Mouse (Mus musculus) liver, embryonic 16.5 days (tissue): ENCODE data around the gene Rab30. TPM values are rescaled to one million over a fixed set of nuclear protein-coding genes. Genes with fewer than 3 reads are reported as not detected.
"Not testable (repeated sequence)": the region's sequence is repeated elsewhere in the genome, so short reads cannot be mapped to it uniquely, and the experiment has no call there.

Experiments used
- ATAC-seq: fragments of 200-750 bp; cut with Nextera tagmentation; 2 replicates; pipeline ENCODE4 v1.8.0; 2017; ENCODE audit warnings: low read depth, mild to moderate bottlenecking, moderate number of reproducible peaks, moderate library complexity
- H3K27ac ChIP-seq: fragments of 300-500 bp; sonication (generic); 2 replicates; pipeline ENCODE4 v1.5.1; 2014; ENCODE audit warnings: mild to moderate bottlenecking, low read length
- H3K27me3 ChIP-seq: fragments of 300-500 bp; sonication (generic); 2 replicates; pipeline ENCODE4 v1.6.1; 2014; ENCODE audit warnings: low read depth, low read length, mixed read lengths; ENCODE audit not compliant: control insufficient read depth, insufficient read depth
- H3K36me3 ChIP-seq: fragments of 300-500 bp; sonication (generic); 2 replicates; pipeline ENCODE4 v1.6.1; 2014; ENCODE audit warnings: mild to moderate bottlenecking; ENCODE audit not compliant: control insufficient read depth, insufficient read depth
- H3K4me1 ChIP-seq: fragments of 300-500 bp; sonication (generic); 2 replicates; pipeline ENCODE4 v1.6.1; 2014; ENCODE audit warnings: low read depth, low read length, mixed read lengths; ENCODE audit not compliant: control insufficient read depth
- H3K4me2 ChIP-seq: fragments of 300-500 bp; sonication (generic); 2 replicates; pipeline ENCODE4 v1.6.1; 2014; ENCODE audit warnings: low read depth, low read length, mixed read lengths
- H3K4me3 ChIP-seq: fragments of 300-500 bp; sonication (generic); 2 replicates; pipeline ENCODE4 v1.5.1; 2014; ENCODE audit warnings: low read depth, mild to moderate bottlenecking, low read length
- H3K9ac ChIP-seq: fragments of 300-500 bp; sonication (generic); 2 replicates; pipeline ENCODE4 v1.6.1; 2014; ENCODE audit warnings: low read depth, low read length
- H3K9me3 ChIP-seq: fragments of 300-500 bp; sonication (generic); replicated peaks from 2 replicates; pipeline ENCODE4 v1.6.1; 2016; ENCODE audit warnings: low read length; ENCODE audit not compliant: control insufficient read depth
- WGBS: fragments of 180-500 bp; shearing (Covaris S2); extraction: QIAGEN DNeasy Blood & Tissue Kit; methylation state at CpG from one replicate; pipeline ENCODE4 v1.1.7; 2014; ENCODE audit not compliant: insufficient replicate concordance; 5-methylcytosine and 5-hydroxymethylcytosine counted together
- polyA plus RNA-seq: library from polyadenylated mRNA; unstranded; fragments of >200 nt; fragmentation: Nextera tagmentation; extraction: Ambion mirVana; gene quantifications from 2 replicates; pipeline ENCODE4 v1.2.1, GENCODE M21; 2015

Rab30 gene
- polyA plus RNA-seq, 1 experiment from 2014 or later = 5.3 TPM

DNA sequence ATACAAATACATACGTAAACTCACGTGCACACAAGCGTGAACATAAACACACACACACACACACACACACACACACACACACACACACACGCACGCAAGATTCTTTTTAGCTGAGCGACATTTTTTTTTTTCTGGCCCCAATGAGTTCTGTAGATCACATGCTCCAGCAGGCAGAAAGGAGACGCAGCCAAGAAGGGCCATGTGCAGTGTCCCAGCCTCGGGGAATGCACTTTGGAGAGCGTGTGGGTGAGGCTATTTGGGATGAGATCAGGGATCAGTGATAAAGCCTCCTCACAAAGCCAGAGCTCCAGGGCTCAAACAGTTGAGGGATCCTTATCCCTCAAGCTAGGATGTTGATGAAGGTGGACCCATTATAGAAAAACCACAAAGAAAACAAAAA, 24.0 kb downstream of the Rab30 start:
- ATAC-seq = no peak

DNA sequence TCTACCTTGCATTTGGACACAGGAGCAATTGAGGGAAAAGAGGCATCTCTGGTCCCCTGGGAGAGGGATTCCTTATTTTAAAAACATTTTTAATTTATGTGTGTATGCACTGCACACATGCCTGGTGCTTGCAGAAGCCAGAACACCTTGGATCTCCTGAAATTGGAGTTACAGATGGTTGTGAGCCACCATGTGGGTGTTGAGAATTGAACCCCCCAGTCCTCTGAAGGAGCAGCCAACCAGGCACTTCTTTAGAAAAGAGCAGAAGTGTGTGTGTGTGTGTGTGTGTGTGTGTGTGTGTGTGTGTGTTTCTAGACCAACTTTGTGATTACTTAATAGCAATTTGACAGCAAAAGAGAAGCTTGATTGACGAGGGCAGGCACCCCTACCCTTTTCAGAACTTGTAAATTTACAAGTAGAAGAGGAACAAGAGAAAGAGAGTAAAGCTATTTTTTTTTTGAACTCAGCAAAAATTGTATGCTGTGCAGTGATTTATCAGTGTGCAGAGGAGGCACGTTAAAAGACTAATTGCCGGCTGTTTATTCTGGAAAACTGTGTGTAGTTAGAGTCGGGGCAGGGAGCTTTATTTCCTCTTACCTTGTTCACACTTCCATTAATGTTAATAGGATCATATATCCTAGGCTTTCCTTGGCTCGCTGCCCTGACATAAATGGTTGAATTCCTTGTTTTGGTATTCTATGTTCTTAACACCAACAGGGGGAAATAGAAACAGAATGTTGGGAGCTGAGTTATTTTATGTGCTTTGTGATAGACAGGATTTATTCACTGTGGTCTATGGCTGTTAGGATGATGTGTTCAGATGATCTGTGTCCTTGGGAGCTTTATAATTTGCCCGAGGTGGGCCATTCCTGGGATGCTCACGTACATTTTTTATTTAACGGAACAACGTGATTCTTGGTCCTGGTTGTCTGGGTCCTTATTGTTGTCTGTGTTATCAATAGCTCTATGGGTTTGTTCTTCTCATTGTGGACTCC, 25.0 kb downstream of the Rab30 start:
- Histone ChIP-seq H3K9ac (no peak overlapping the region), H3K4me1 (no peaks in the 10 kb centered on the region), H3K36me3 (no peaks in the 10 kb centered on the region), H3K4me3 (no peak overlapping the region), H3K9me3 (no peaks in the 10 kb centered on the region), H3K27me3 (no peaks in the 10 kb centered on the region), H3K4me2 (no peak overlapping the region), H3K27ac (no peak overlapping the region)
- ATAC-seq = no peak
- WGBS = 62% methylated on average over 9 of the region's 9 CpGs

More for the DNA sequence above, 24.0 kb downstream of the Rab30 start:
- Histone ChIP-seq H3K4me3 (no peak overlapping the region), H3K4me2 (no peak overlapping the region), H3K4me1 (no peaks in the 10 kb centered on the region), H3K27me3 (no peaks in the 10 kb centered on the region), H3K9ac (no peak overlapping the region), H3K36me3 (no peaks in the 10 kb centered on the region), H3K9me3 (no peaks in the 10 kb centered on the region), H3K27ac (no peak overlapping the region)
- 67% methylated on average over 9 of the region's 9 CpGs for WGBS

DNA sequence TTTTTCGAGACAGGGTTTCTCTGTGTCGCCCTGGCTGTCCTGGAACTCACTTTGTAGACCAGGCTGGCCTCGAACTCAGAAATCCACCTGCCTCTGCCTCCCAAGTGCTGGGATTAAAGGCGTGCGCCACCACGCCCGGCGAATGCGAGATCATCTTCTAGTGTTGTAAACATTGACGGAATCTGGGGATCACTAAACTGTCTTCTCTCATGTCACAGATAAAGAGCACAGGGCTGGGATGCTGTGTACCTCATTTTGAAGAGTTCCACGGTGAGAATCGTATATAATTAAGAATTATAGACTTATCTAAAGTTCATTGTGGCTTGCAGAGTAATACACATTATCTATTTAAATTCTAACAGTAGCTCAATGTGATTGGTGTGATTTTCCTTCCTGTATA, 26.7 kb downstream of the Rab30 start:
- not testable (repeated sequence) for H3K4me1 ChIP-seq, H3K27me3 ChIP-seq, ATAC-seq, H3K9me3 ChIP-seq, H3K4me3 ChIP-seq, H3K4me2 ChIP-seq, H3K27ac ChIP-seq, H3K9ac ChIP-seq, H3K36me3 ChIP-seq
- WGBS = 74% methylated on average over 12 of the region's 12 CpGs

DNA sequence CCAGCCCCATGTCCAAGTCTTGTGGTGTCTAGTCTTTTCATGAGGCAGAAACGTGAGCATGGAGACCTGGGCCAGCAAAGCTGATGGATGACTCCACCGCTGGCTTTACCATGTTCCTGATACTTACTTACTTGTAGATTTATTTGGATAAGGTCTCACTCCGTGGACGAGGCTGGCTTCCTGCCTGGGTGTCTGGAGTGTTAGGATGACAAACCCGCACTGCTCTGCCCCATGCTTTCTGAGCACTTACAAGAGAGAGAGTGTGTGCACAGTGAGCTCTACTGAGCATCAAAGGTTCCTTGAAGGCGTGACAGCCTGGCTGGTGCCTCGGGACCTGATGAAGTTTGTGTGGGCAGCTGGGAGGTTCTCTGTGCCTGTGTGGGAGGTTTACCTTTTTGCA, 27.5 kb downstream of the Rab30 start:
- Histone ChIP-seq H3K4me1 (no peaks in the 10 kb centered on the region), H3K4me2 (no peak overlapping the region)
- no peak for ATAC-seq

DNA sequence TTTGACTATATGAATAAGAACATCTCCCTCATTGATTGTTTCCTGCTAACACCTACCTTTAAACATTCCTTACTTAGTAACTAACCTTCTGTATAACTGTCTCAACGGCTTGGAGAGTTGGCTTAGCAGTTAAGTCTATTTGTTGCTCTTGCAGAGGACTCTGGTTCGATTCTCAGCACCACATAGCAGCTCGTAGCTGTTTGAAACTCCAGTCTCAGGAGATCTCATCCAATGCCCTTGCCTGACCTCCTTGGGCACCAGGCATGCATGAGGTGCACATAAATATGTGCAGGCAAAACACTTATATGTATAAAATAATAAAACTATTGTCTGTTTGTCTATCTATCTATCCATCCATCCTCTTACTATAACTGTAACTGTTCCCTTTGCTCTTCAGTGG, 31.6 kb downstream of the Rab30 start:
- WGBS = 53% methylated on average over 3 of the region's 3 CpGs
- H3K27me3 ChIP-seq = no peaks in the 10 kb centered on the region
- H3K4me1 ChIP-seq = no peaks in the 10 kb centered on the region
- H3K27ac ChIP-seq = no peak overlapping the region
- no peak overlapping the region for H3K9ac ChIP-seq
- H3K9me3 ChIP-seq = no peaks in the 10 kb centered on the region
- H3K4me2 ChIP-seq = no peak overlapping the region
- ATAC-seq = no peak
- no peak overlapping the region for H3K4me3 ChIP-seq
- H3K36me3 ChIP-seq = no peaks in the 10 kb centered on the region

More for the DNA sequence above, 27.5 kb downstream of the Rab30 start:
- Histone ChIP-seq H3K4me3 (no peak overlapping the region), H3K27ac (no peak overlapping the region), H3K9ac (no peak overlapping the region), H3K36me3 (no peaks in the 10 kb centered on the region), H3K9me3 (no peaks in the 10 kb centered on the region), H3K27me3 (no peaks in the 10 kb centered on the region)
- 58% methylated on average over 7 of the region's 7 CpGs for WGBS

DNA sequence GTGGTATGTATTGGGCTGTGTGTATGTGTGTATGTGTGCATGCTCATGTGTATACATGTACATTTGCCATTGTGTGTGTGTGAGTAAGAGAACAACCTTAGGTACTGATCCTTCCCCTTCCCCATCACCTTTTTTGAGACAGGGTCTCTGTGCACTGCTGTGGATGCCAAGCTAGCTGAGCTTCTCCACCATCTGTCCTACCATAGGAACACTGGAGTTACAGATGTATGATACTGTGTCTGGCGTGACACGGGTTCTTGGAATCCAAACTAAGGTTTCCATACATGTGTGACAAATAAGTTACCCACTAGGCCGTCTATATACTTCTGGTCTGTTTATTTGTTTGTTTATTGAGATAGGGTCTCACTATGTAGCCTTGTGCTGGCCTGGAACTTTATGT, 32.2 kb downstream of the Rab30 start:
- 65% methylated on average over 3 of the region's 3 CpGs for WGBS
- H3K36me3 ChIP-seq = no peaks in the 10 kb centered on the region
- H3K27me3 ChIP-seq = no peaks in the 10 kb centered on the region
- no peak overlapping the region for H3K4me2 ChIP-seq
- no peaks in the 10 kb centered on the region for H3K4me1 ChIP-seq
- H3K4me3 ChIP-seq = no peak overlapping the region
- H3K27ac ChIP-seq = no peak overlapping the region
- ATAC-seq = no peak
- H3K9me3 ChIP-seq = no peaks in the 10 kb centered on the region
- H3K9ac ChIP-seq = no peak overlapping the region

DNA sequence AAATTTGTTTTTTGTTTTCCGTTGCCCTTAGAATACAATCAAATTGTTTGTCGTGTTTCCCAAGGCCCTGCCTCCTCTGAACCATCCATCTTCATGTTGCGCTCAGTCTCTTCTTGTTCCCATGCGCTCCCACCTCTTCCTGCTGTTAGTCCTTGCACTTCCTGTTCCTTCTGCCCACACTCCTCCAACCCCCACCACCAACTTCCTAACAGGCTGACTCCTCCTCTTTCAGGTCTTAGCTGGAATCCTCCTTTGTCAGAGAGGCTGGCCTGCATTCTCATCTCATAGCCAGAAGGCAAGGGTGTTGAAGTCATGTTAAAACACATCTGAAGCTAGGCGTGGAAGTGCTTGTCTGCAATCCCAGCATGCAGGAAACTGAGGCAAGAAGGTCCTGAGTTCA, 33.3 kb downstream of the Rab30 start:
- Histone ChIP-seq H3K4me2 (no peak overlapping the region), H3K4me3 (no peak overlapping the region), H3K36me3 (no peaks in the 10 kb centered on the region), H3K9me3 (no peaks in the 10 kb centered on the region), H3K27ac (no peak overlapping the region), H3K27me3 (no peaks in the 10 kb centered on the region), H3K9ac (no peak overlapping the region), H3K4me1 (no peaks in the 10 kb centered on the region)
- WGBS = 53% methylated on average over 5 of the region's 5 CpGs
- no peak for ATAC-seq

DNA sequence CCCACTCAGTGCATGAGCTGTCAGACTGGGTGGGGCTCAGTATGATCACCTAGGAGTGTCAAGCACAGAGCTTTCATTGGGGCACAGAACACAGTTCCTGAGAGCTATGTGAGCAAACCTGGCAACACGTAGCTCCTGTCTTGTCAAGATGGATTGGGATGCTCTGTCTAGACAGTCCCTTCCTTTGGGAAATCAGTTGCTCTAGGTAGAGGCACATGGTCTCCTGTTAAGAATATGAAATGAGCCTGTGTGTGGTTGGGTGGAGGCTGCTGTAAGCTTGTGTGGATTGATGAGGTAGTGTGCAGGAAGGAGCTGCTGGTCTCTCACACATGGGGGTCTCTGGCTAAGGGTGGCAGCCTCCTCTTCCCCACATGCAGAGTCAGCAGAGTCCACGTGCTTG, 34.3 kb downstream of the Rab30 start:
- WGBS = 45% methylated on average over 2 of the region's 2 CpGs
- no peak for ATAC-seq

DNA sequence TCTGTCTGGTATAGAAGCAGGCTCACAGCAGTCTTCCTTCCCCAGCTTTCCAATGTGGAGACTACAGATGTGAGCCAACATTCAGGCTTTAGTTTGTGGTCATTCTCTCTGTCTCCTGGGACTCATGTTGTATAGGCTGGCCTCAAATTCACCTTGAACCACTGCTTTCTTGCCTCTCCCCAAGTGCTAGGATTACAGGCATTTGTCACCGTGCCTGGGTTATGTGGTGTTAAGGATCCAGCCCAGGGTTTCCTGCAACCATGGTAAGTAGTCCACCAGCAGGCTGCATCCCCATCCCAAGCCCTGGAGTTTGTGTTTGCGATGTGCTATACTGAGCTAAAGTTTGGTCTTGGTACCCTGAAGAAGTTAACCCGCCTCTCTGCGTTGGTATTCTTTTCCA, 35.2 kb downstream of the Rab30 start:
- Histone ChIP-seq H3K27me3 (no peaks in the 10 kb centered on the region), H3K4me3 (no peak overlapping the region), H3K36me3 (no peaks in the 10 kb centered on the region), H3K9me3 (no peaks in the 10 kb centered on the region), H3K9ac (no peak overlapping the region), H3K4me2 (no peak overlapping the region), H3K4me1 (no peaks in the 10 kb centered on the region), H3K27ac (no peak overlapping the region)
- ATAC-seq = no peak
- WGBS = 41% methylated on average over 4 of the region's 4 CpGs

More for the DNA sequence above, 34.3 kb downstream of the Rab30 start:
- no peaks in the 10 kb centered on the region for H3K36me3 ChIP-seq
- H3K4me1 ChIP-seq = no peaks in the 10 kb centered on the region
- H3K9me3 ChIP-seq = no peaks in the 10 kb centered on the region
- H3K27me3 ChIP-seq = no peaks in the 10 kb centered on the region
- no peak overlapping the region for H3K9ac ChIP-seq
- no peak overlapping the region for H3K27ac ChIP-seq
- H3K4me3 ChIP-seq = no peak overlapping the region
- no peak overlapping the region for H3K4me2 ChIP-seq
